Mouse (Mus musculus): ENCODE data around the gene Unc119. TPM values are rescaled to one million over a fixed set of nuclear protein-coding genes. Genes with fewer than 3 reads are reported as not detected.

Gene Unc119
- polyA plus RNA-seq, 1 experiment, result 31.2 TPM

Other genes with a start within 250 kb of the Unc119 start
- 7.8 and 14.5 TPM in 2 replicates for gene Fam222b, start 248.8 kb upstream of the Unc119 start, polyA plus RNA-seq (2012; rRNA removed)
- gene Traf4, start 177.9 kb upstream of the Unc119 start, polyA plus RNA-seq (2012; rRNA removed), result 68.9 and 93.3 TPM in 2 replicates
- 6.6 and 9.1 TPM in 2 replicates for gene Nek8, start 166.8 kb upstream of the Unc119 start, polyA plus RNA-seq (2012; rRNA removed)
- gene Tlcd1, start 166.8 kb upstream of the Unc119 start, polyA plus RNA-seq (2012; rRNA removed), result 6.8 and 15.2 TPM in 2 replicates
- gene Rpl23a, start 159.9 kb upstream of the Unc119 start, polyA plus RNA-seq (2012; rRNA removed), result 262 and 337 TPM in 2 replicates
- 10.7 and 11.2 TPM in 2 replicates for gene Rab34, start 155.1 kb upstream of the Unc119 start, polyA plus RNA-seq (2012; rRNA removed)
- 0.30 TPM in 1 of 2 replicates, not detected in the other for gene Proca1, start 150.1 kb upstream of the Unc119 start, polyA plus RNA-seq (2012; rRNA removed)
- gene Sdf2, start 97.7 kb upstream of the Unc119 start, polyA plus RNA-seq (2012; rRNA removed), result 94.8 and 111 TPM in 2 replicates
- gene Supt6, start 97.5 kb upstream of the Unc119 start, polyA plus RNA-seq (2012; rRNA removed), result 17.4 and 19.8 TPM in 2 replicates
- 49.5 and 72.1 TPM in 2 replicates for gene 2610507B11Rik, start 81.7 kb upstream of the Unc119 start, polyA plus RNA-seq (2012; rRNA removed)
- 0.22 and 0.32 TPM in 2 replicates for gene BC030499, start 52.6 kb upstream of the Unc119 start, polyA plus RNA-seq (2012; rRNA removed)
- 11.2 and 15.8 TPM in 2 replicates for gene Spag5, start 42.0 kb upstream of the Unc119 start, polyA plus RNA-seq (2012; rRNA removed)
- 7.0 and 7.4 TPM in 2 replicates for gene Aldoc, start 20.5 kb upstream of the Unc119 start, polyA plus RNA-seq (2012; rRNA removed)
- gene Pigs, start 15.1 kb upstream of the Unc119 start, polyA plus RNA-seq (2012; rRNA removed), result 64.4 and 82.0 TPM in 2 replicates
- gene Foxn1, start 43.1 kb downstream of the Unc119 start, polyA plus RNA-seq (2012; rRNA removed), result not detected in 2 replicates
- 171 and 272 TPM in 2 replicates for gene Slc13a2, start 78.7 kb downstream of the Unc119 start, polyA plus RNA-seq (2012; rRNA removed)
- gene Slc46a1, start 122.2 kb downstream of the Unc119 start, polyA plus RNA-seq (2012; rRNA removed), result 26.6 and 27.5 TPM in 2 replicates
- gene Sarm1, start 154.3 kb downstream of the Unc119 start, polyA plus RNA-seq (2012; rRNA removed), result 0.46 and 0.53 TPM in 2 replicates
- gene Vtn, start 155.6 kb downstream of the Unc119 start, polyA plus RNA-seq (2012; rRNA removed), result 3.2 and 3.4 TPM in 2 replicates
- not detected in 2 replicates for gene Sebox, start 160.0 kb downstream of the Unc119 start, polyA plus RNA-seq (2012; rRNA removed)
- gene Tmem199, start 168.7 kb downstream of the Unc119 start, polyA plus RNA-seq (2012; rRNA removed), result 11.1 and 13.0 TPM in 2 replicates
- gene Poldip2, start 168.7 kb downstream of the Unc119 start, polyA plus RNA-seq (2012; rRNA removed), result 41.2 and 43.9 TPM in 2 replicates
- 54.0 and 80.5 TPM in 2 replicates for gene Tnfaip1, start 192.8 kb downstream of the Unc119 start, polyA plus RNA-seq (2012; rRNA removed)
- 91.9 and 98.7 TPM in 2 replicates for gene Ift20, start 192.9 kb downstream of the Unc119 start, polyA plus RNA-seq (2012; rRNA removed)
- gene Tmem97, start 207.3 kb downstream of the Unc119 start, polyA plus RNA-seq (2012; rRNA removed), result 71.8 and 74.3 TPM in 2 replicates

Data from large intestine, adult 2 months (tissue).